Mouse (Mus musculus): ENCODE measurements around the gene Cd300ld5. TPM values are rescaled to one million over a fixed set of nuclear protein-coding genes. Genes with fewer than 3 reads are reported as not detected.
"Not testable (repeated sequence)": the region's sequence is repeated elsewhere in the genome, so short reads cannot be mapped to it uniquely, and the experiment has no call there.

The Cd300ld5 gene
- 1 to 10 TPM; 1.4 to 4.7 TPM for total RNA-seq (2021)
- long read RNA-seq, experiment 1, result 0 reads
- long read RNA-seq, experiment 2, result 0 reads

DNA sequence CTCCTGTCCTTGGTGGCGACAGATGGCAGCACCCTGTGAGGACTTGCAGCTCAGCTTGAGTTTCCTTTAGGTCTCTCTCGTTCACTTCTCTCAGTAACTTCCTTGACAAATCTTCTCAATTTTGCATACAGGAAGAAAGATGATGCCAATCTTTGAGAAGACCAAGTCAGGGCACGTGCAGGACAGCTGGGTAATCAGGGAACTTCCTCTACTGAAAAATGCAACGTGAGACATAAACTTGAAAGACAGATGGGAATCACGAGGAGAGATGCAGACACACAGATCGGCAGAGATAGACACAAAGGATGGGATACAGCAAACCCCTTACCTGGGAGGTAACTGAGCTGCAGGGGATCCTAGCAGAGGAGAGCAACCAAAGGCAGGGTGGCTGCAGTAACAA, at the start of gene Cd300ld5:
TSS of gene Cd300ld5 (minus strand) at position 101 of the 400 bp plus-strand sequence.
- not testable (repeated sequence) for DNase-seq

DNA sequence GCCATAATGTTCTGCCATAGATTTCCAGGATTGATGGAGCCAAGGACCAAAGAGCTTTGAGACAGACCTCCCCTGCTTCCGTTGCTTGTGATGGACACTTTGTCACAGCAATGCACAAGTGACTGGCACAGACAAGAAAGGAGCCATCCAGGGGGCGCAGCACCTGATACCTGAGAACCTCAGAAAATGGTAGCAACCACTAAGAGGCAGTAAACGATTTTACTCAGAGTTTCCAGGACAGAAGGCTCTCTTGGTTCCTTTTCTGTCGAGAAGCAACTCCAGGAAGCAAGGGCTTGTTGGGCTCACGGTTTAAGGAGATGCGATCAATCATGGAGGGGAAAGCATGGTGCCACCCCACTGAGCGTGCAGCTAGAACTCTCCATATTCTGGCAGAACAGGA, 48.6 kb upstream of the Cd300ld5 start:
- no peak for DNase-seq

DNA sequence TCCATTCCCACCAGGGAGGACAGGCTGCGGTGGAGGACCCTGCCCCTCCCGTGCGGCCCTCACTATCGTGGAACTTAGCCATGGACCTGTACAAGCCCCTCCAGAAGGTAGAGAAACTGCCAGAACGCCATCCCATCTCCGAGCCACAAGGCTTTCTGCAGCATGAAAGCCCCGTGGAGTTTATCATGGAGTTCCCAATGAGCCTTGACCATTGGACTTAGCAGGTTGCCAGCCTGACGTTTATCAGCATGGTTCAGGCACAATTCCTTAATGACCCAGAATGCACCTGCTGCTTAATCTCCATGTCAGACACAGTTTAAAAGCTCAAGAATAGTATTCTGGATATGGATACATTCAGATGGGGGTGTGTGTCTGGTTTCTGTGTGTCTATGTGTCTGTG, 47.5 kb upstream of the Cd300ld5 start:
- DNase-seq, result no peak

DNA sequence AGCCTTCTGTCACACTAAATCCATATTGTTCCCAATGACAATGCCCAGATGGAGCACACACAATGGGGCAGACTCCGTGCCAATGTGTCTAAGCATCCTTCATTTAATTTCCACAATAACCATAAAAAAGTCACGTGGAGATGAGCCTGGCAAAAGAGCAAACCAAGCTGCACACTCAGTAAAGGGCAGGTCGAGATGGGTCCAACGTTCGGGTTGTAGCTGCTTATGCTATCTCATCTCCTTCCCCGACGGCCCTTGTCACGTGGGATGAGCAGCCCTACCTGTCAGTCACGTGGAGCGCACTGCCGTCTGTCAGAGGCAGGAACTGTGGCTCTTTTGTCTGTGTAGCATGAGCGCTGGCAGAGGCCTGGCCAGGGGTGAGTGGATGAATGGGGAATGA, 47.0 kb upstream of the Cd300ld5 start:
- no peak for DNase-seq

DNA sequence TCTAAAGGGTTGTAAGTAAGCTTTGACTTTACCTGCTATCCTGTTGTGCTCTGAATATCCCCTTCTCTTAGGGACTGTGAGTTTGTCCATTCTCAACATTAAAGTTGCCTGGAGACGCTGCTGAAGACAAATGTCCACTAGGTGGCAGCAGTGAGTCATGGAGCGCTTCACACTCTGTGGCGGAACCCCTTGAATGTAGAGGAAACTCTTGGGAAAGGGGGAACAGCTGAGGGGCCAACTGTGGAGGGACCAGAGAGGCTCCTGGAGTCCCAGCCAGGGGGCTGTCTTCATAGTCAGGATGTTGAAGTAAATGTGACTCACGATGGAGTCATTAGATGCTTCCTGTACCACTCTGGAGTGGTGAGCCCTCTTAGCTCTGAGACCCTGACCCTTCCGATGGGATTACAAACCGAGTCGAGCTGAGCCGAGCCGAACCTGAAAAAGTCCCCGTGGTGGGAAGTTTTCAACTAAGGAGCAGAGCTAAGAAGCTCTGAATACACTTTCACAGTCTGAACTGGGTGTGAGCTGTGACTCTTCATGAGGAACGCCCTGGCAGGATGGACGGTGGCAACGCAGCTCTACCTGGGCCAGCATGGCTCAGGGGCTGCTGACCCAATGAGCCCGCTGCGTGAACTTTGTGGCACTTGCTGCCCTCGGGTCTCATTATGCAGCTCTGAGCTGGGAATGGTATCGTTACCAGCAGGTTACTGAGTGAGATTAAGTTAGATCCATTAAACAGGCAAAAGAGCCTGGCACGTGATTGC, 46.0 kb upstream of the Cd300ld5 start:
- DNase-seq, result peak; percentile 75

DNA sequence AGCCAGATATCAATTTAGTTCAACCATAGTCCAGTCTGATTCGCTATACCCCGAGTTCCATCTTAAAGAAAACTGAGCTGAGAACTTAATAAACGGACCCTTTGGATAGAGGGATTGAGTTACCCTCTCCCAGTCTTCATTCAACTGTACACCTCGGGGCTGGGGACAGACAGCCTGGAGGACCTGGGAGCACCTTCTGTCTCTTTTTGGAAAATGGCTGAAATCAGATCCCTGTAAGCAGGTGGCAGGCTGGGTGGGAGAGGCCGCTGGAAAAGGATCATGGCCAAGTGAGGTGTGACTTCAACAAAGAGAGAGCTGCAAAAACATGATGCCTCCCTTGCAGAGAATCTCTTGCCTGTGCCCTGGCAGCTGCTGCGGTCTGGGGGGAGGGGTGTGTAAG, 44.6 kb upstream of the Cd300ld5 start:
- DNase-seq, result no peak

DNA sequence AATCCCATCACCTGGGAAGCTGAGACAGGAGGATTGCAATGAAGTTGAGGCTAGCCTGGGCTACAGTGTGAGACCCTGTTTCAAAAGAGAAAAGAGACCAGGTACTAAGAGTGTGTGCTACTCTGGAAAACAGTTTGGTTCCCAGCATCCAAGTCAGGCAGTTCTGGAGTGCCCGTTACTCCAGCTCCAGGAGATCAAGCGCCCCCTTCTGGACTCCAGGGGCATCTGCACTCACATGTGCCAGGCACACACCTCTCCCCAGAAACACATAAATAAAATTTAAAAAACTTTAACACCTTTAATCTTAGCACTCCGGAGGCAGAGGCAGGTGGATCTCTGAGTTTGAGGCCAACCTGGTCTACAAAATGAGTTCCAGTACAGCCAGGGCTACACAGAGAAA, 43.8 kb upstream of the Cd300ld5 start:
- DNase-seq, result no peak

DNA sequence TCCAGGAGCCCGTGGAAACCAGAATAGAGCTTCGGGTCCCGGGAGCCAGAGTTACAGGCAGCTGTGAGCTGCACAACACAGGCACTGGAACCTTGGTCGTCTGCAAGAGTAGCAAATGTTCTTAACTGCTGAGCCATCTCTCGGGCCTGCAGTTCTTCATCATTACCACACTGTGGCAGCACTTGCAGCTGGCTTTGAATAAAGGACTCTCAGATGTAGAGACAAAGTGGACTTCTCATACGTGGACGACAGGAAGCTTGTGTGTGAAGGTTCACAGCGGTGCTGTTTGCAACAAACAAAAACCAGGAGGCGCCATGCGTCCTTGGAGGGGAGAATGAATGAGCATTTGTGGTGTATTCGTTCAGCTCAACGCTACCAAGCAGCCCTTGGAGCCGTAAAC, 43.3 kb upstream of the Cd300ld5 start:
- DNase-seq, result peak; percentile 16

DNA sequence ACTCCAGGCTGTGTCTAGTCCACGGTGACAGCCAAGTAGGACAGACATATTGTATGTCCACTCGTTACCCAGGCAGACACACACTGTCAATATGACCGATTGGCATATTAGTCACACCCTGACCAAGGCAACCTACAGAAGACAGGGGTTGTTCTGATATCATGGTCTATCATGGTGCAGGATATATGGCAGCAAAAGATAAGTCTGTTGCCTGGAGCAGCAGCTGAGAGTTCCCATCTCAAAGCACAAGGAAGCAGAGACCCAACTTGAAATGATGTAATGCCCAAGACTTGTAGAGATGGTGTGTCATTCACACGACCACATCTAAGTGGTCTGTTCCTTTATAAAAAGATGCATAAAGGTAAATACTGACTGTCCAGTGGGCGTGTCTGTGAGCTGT, 41.1 kb upstream of the Cd300ld5 start:
- DNase-seq, result no peak

DNA sequence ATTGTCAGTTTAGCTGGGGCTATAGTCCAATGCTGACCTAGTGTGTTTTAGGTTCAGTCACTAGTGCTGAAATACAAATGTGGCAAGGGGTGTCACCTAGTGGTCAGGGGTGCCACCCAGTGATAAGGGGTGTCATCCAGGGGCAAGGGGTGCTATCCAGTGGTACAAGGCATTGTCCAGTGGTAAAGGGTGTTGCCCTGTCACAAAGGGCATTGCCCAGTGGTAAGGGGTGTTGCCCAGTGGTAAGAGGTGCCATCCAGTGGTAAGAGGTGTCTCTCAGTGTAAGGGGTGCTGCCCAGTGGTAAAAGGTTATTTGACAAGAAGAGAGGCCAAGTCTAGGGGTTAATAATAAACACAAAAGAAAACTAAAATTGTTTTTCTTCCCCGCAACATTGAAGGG, 39.9 kb upstream of the Cd300ld5 start:
- no peak for DNase-seq

DNA sequence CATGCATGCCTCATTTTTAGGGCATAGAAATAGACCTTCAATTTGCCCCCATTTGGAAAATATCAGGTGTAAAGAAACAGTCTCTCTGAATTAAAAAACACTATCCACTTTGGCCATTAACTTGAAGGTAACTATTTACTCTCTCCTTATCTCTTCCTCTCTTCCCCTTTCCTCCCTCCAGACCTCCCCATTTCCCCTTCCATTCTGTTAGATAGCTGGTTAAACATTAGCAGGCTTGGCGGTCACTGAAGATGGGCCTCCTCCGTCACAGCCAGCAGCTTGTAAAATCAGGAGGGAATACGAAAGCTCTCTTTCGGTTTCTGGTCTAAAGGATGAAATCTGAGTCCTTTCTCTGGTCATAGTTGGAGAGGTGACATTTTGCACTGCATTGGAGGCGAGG, 38.3 kb upstream of the Cd300ld5 start:
- no peak for DNase-seq

DNA sequence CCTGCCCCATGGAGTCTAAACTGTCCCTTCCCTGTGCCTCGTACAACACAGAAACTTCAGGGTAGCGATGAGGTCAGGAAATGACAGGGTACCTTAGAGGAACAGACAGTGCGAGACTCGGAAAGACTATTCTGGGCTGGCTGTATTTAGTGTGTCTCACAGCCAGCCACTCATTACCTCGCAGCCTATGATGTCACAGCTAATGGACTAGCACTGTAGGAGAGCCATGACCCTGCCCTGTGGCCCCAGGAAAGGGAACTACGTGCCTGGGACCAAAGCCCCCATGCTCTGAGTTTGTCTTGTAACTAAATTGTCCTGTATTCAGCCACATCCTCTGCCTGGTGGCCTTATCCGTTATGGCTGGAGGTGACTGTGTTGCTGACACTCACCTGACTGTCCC, 37.8 kb upstream of the Cd300ld5 start:
- no peak for DNase-seq

DNA sequence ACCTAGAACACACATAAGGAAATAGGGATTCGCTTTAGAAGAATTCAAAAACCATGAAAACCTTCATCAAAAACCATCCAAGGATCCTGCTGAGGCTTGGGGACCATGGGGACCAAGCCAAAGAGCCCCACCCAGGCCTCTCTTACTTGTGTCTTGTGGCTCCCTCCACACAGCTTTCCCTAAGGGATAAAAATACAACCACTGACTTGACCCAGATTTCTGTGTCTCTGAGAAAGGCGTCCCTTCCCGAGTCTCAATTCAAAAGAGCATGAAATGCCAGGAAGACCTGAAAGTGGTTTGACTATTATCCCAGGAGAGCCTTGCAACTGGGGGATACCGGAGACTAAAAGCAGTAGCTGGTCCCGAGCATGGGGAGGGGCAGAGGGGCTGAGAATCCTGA, 35.4 kb upstream of the Cd300ld5 start:
- no peak for DNase-seq

DNA sequence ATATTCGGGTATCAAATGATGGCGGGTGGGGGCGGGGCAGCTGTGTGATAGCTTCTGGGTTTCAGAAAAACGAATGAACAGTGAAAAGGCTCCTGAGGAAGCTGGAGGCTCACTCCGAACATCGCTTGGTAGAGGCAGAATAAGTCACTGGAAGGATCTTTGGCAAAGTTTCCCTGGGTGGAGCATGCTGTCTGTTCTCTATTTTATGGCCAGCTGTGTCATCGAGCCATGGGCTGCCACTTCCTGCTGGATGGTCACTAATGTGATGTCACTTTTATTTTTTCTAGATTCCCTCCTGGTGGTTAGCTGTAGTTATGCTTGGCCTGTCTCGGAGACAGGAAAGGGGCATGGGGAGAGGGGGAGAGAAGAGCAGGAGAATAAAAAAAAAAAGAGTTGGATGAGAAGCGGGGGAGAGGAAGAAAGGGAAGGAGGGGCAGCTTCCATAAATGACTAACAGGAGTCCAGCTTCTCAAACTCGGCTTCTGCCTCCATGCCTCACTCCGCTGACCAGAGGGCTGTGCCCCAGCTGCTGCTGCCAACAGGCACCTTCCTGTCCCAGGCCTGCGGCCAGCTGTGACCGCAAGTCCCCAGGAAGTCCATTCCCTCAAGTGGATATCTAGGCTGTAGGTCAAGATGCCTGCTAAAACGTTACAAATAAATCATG, 34.2 kb upstream of the Cd300ld5 start:
- peak; percentile 45 for DNase-seq

DNA sequence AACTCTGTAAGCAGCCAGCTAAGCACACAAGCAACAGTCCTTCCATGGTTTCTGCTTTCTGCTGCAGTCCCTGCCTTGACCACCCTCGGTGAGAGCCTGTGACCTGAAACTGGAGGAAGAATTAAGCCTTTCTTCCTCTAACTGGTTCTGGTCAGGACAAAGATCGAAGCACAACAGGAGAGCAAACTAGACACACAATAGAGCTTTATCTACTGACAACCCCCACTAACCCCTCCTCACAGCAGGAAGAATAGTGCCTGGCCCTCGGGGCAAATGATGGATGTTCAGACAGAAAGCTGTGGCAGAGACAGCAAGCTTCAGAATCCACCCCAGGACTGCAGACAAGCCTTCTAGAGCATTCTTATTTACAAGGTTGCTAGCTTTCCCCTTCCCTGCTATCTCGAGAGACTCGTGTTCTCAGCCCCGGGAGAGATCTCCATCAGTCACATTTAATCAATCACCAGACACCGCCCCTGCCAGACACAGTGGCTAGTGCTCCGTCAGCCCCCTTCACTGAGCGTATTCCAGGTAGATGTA, 33.5 kb upstream of the Cd300ld5 start:
- DNase-seq, result no peak

DNA sequence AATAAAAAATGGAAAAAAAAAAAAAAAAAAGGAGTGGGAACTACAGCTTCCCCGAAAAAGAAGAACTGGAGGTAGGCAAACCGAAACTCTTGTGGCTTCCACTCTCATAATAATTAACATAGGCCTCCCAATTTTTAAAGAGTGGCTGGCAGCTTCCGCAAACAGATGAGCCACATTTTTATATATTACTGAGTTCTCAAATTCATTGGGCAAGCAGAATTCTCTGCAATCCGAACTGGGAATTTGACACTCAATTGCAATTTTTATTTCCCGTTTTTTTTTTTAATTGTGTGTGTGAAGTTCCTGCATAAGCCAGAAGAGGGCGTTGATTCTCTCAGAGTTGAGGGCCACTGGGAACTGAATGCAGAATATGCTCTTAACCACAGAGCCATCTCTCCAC, 29.2 kb upstream of the Cd300ld5 start:
- DNase-seq, result no peak

DNA sequence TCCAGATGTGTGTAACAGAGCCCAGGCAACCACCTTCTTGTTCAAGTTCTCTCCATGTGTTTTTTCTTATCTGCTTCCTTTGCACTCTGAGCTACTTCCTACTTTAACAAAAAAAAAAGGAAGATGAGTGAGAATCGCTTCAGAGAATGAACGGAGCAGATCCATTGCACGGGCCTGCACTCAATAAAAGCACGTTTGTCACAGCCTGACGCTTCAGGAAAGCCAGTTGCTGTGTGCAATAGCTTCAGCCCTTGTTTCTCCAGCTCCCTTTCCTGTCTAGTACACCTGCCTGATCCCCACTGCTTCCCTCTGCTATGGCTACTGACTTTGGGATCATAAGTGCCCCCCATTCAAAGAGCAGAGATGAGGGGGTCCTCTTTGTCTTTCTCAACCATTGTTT, 24.5 kb upstream of the Cd300ld5 start, which contains the start of gene Cd300e:
TSS of gene Cd300e (minus strand) at position 101 of the 400 bp plus-strand sequence.
- no peak for DNase-seq

DNA sequence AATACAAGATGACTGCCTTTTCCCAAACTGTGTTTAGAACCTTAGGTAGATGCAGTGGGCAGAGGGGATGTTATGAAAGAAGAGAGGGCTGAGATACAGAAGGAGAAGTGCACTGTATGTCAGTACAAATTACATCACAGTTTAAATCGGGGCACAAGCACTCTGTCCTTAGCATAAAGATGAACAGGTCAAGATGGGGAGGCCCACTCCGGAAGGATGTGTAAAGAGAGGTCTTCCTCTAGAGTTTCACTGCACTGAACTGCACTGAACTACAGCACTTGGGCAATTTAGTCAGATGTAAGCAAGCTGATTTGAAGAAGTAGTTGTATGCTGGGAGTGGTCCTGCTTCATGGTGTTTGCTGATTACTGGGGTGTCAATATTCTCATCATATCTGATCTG, 22.2 kb upstream of the Cd300ld5 start:
- no peak for DNase-seq

DNA sequence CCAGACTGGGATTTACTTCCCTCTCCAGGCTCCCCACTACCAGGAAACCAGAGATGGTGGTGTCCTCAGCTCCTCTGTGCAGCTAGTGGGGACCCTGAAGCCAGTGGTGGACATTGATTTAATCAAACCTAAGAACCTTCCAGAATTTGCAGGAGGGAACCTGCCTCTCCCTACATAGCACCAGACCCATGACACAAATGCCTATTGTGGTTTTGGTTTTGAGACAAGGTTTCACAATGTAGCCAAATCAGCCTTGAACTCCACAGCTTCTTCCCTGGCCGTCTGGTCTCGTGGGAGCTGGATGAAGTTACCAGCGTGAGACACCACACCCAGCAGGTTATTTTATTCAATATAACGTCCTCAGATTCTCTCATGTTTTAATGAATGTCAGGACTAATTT, 21.1 kb upstream of the Cd300ld5 start:
- DNase-seq, result no peak

DNA sequence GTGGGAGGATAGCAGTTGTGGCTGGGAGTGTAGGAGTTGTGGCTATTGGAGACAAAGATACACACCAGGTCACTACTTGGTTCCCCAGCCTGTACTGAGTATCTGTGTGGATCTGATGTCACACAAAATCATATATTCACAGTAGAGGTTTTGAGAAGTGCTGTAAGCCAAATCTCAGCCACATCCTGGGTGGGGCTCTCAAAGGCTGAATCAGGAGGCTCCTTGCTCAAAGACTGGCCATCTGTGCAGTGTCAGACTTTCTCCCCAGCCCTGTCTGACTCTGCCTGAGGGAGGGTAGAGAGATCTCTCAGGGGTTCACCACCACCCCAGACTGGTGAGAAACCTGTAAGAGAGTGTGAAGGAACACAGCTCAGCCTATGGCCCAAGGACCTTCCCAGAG, 17.0 kb upstream of the Cd300ld5 start:
- no peak for DNase-seq

DNA sequence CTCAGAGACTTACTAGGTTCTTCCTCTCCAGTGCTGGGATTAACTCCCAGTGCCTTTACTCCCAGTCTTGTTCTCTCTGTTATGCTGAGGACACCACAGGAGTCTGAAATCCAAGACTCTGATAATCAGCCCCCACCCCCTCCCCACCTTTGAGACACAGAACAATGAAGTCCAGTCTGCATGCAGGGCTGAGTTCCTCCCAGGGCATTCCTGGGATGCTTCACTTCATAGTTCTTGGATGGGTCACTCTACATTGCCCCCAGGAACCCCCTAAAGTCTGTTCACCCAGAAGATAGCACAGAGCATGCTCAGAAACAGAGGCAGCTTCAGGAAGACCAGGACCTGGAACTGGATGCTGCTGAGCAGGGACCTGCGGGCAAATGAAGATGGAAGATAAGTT, 15.4 kb upstream of the Cd300ld5 start:
- DNase-seq, result no peak

DNA sequence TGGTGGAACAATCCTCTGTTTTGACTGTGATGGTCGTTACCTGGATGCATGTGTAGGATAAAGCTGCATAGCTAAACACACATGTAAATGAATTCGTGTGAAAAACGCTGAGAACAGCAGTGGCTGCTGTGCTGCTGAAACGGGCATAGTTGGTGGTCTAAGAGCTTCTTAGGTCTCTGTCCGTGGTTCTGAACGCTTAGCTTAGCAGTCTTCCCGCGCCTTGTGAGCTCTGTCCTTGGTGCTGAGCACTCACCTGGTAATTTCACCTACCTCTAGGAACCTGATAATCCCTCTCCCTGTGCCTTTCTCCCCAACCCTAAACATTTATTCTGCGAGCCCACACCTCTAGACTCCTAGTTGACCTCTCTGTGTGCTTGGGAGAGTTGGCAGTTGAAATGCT, 14.6 kb upstream of the Cd300ld5 start:
- no peak for DNase-seq

DNA sequence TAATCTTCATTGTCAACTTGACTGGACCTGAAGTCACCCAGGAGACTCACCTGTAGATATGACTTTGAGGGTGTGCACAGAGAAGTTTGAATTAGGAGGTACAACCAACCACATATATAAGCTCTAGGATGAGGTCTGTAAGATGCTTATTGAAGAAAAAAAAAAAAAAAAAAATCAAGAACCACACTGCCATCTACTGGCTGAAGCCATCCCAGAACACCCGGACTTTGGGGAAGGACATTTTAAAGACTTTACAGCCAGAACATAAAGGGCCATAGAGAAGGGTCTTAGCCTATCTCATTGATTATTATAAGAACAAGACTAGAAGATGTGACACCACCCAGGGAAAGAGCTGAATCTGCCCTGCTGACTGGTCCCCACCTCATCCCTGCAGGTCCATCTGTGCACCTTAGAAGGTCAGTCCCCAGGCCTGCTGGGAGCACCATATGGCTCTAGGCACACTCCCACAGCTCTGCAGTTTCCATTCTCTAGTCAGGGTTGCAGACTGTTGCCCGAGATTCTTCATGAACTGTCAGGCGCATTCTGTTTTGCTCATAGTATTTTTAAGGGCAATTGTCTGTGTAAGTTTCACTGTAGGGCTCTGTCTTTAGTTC, 11.8 kb upstream of the Cd300ld5 start:
- DNase-seq, result no peak

Data from gastrocnemius, postnatal 10 days (tissue).